Mouse (Mus musculus) testis, adult 2 months (tissue): Measurements from ENCODE around the gene H2-DMb1.

ENCODE experiments used
- CTCF ChIP-seq: fragments of 200-500 bp; IDR thresholded peaks from 2 replicates; pipeline ENCODE4 v1.5.1; 2012; ENCODE audit warnings: low read depth, mild to moderate bottlenecking, inconsistent platforms, low read length, moderate library complexity; ENCODE audit not compliant: control insufficient read depth, insufficient read depth, insufficient replicate concordance
- POLR2A ChIP-seq: fragments of 200-500 bp; IDR thresholded peaks from 2 replicates; pipeline ENCODE4 v1.6.1; 2012; ENCODE audit warnings: low read depth, mild to moderate bottlenecking, inconsistent platforms, low read length, moderate library complexity; ENCODE audit not compliant: control insufficient read depth

DNA sequence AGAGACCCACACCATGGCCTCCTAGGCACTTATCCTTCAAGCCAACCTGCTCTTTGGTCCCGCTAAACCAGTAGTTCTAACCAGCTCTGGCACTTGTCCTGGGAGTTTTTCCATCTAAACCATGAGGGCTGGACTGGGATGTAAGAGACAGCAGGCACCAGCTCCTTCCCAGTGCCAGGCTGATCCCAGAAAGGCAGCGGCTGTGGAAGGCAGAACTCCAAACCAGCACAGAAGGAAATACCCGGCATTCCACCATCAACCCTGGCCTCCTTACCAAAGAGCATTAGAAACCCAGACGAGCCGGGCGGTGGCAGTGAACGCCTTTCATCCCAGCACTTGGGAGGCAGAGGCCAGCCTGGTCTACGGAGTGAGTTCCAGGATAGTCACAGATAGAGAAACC is 42.6 kb upstream of the H2-DMb1 start:
- no peak for TF ChIP-seq CTCF
- TF ChIP-seq POLR2A: no peak
